Mouse (Mus musculus) frontal cortex, postnatal 10 days (tissue): ENCODE data around the gene Sept11.

Experiments used
- DNase-seq, 2 experiments: peaks; one replicate each; pipeline ENCODE4 v3.0.0; 2022; ENCODE audit warnings: low spot score in 2 of 2, mixed read lengths in 1 of 2

Gene Sept11

GRCm38 (mm10) chr5:93172536-93172935 is 79.3 kb downstream of the Sept11 start:
- no peak for DNase-seq

GRCm38 (mm10) chr5:93174675-93175074 is 81.4 kb downstream of the Sept11 start:
- no peak for DNase-seq

GRCm38 (mm10) chr5:93178616-93179015 is 85.4 kb downstream of the Sept11 start:
- DNase-seq: no peak

GRCm38 (mm10) chr5:93180252-93180651 is 87.0 kb downstream of the Sept11 start:
- no peak for DNase-seq

- DNase-seq: no peak
These were observed 90.1 kb downstream of the Sept11 start for GRCm38 (mm10) chr5:93183311-93183710.

GRCm38 (mm10) chr5:93184548-93184947 is 91.3 kb downstream of the Sept11 start:
- DNase-seq: no peak

- no peak for DNase-seq
These were observed 96.4 kb downstream of the Sept11 start for GRCm38 (mm10) chr5:93189607-93190006.

GRCm38 (mm10) chr5:93190428-93190827 is 97.2 kb downstream of the Sept11 start:
- DNase-seq: no peak

- DNase-seq: no peak
These were observed 105.0 kb downstream of the Sept11 start for GRCm38 (mm10) chr5:93198232-93198631.

GRCm38 (mm10) chr5:93201181-93201580 is 107.9 kb downstream of the Sept11 start:
- DNase-seq: no peak

- DNase-seq: peak; percentile 55 to 58
These were observed 112.3 kb downstream of the Sept11 start for GRCm38 (mm10) chr5:93205371-93206108.

GRCm38 (mm10) chr5:93206109-93207005 is 113.1 kb downstream of the Sept11 start, which contains the start of the genes Ccni and 2010109A12Rik:
Gene Ccni, minus strand, starts transcription at chr5:93206495.
Gene 2010109A12Rik, plus strand, starts transcription at chr5:93206518.
- peak; percentile 91 to 94 for DNase-seq

GRCm38 (mm10) chr5:93207006-93207348 is 113.7 kb downstream of the Sept11 start:
- DNase-seq: peak in 1 of 2 experiments; percentile 44

- DNase-seq: no peak
These were observed 114.3 kb downstream of the Sept11 start for GRCm38 (mm10) chr5:93207555-93207954.

GRCm38 (mm10) chr5:93218375-93218774 is 125.1 kb downstream of the Sept11 start:
- DNase-seq: no peak

- no peak for DNase-seq
These were observed 128.4 kb downstream of the Sept11 start for GRCm38 (mm10) chr5:93221661-93222060.

GRCm38 (mm10) chr5:93224549-93224948 is 131.3 kb downstream of the Sept11 start:
- no peak for DNase-seq
